Mouse (Mus musculus): ENCODE results near the gene Mip.

- TF ChIP-seq GATA1 (IDR thresholded peaks at IDR 0.05; ENCODE audit: low read length): no peak
- no peak for TF ChIP-seq TAL1 (IDR thresholded peaks at IDR 0.05; ENCODE audit: low read length)
Measured at GRCm38 (mm10) chr10:128184296-128184695, 41.3 kb upstream of the Mip start.
